Mouse (Mus musculus): ENCODE results near the gene Rec8. TPM values are rescaled to one million over a fixed set of nuclear protein-coding genes. Genes with fewer than 3 reads are reported as not detected.

Rec8 gene
- total RNA-seq, 2 experiments from 2014 or later = 2.2 to 3.7 TPM

- intact Hi-C loops (cut with DNase I) = loop anchor here (1.0 kb wide), 1 partner anchor 114 kb away; no protein-coding TSS in a partner anchor
- peak in 1 of 2 experiments; percentile 34 for DNase-seq (ENCODE audit: low spot score in 2 of 2)
These were observed 11.5 kb downstream of the Rec8 start for GRCm38 (mm10) chr14:55629312-55629711.

GRCm38 (mm10) chr14:55634874-55635522, 17.2 kb downstream of the Rec8 start:
- DNase-seq (ENCODE audit: low spot score in 2 of 2) = peak; percentile 17 to 42
- intact Hi-C loops (cut with DNase I) = loop anchor here (2.0 to 5.0 kb wide), 2 partner anchors 30 to 43 kb away; partner anchors contain the start of genes Psme2 and Rnf31

- peak; percentile 87 to 95 for DNase-seq (ENCODE audit: low spot score in 2 of 2)
- intact Hi-C loops (cut with DNase I) = loop anchor here (2.0 to 5.0 kb wide), 2 partner anchors 31 to 43 kb away; partner anchors contain the start of genes Psme2 and Rnf31
These were observed 17.7 kb downstream of the Rec8 start, which contains the start of gene Ipo4 for GRCm38 (mm10) chr14:55635523-55636007. TSS of gene Ipo4 (minus strand) at chr14:55635957.

- DNase-seq (ENCODE audit: low spot score in 2 of 2) = no peak
- intact Hi-C loops (cut with DNase I) = loop anchor here (5.0 kb wide), 1 partner anchor 45 kb away; the partner anchor contains the start of genes Psme2 and Rnf31
These were observed 20.0 kb downstream of the Rec8 start, which contains the start of gene Gm49378 for GRCm38 (mm10) chr14:55637795-55638194. TSS of gene Gm49378 (minus strand) at chr14:55637895.

GRCm38 (mm10) chr14:55640816-55641215, 23.0 kb downstream of the Rec8 start:
- intact Hi-C loops (cut with DNase I) = no loop called here
- DNase-seq (ENCODE audit: low spot score in 2 of 2) = no peak

GRCm38 (mm10) chr14:55641291-55641690, 23.5 kb downstream of the Rec8 start:
- intact Hi-C loops (cut with DNase I) = no loop called here

GRCm38 (mm10) chr14:55642679-55643059, 24.8 kb downstream of the Rec8 start:
- intact Hi-C loops (cut with DNase I) = no loop called here

More at GRCm38 (mm10) chr14:55641291-55641690, 23.5 kb downstream of the Rec8 start:
- no peak for DNase-seq (ENCODE audit: low spot score in 2 of 2)

GRCm38 (mm10) chr14:55643060-55643907, 25.4 kb downstream of the Rec8 start, which contains the start of gene Tm9sf1:
TSS of gene Tm9sf1 (minus strand) at chr14:55643806.
- peak; percentile 90 to 94 for DNase-seq (ENCODE audit: low spot score in 2 of 2)
- intact Hi-C loops (cut with DNase I) = no loop called here

More at GRCm38 (mm10) chr14:55642679-55643059, 24.8 kb downstream of the Rec8 start:
- DNase-seq (ENCODE audit: low spot score in 2 of 2) = no peak

- intact Hi-C loops (cut with DNase I) = no loop called here
- no peak for DNase-seq (ENCODE audit: low spot score in 2 of 2)
These were observed 26.5 kb downstream of the Rec8 start for GRCm38 (mm10) chr14:55644261-55644888.

- intact Hi-C loops (cut with DNase I) = no loop called here
- DNase-seq (ENCODE audit: low spot score in 2 of 2) = no peak
These were observed 32.0 kb downstream of the Rec8 start, which contains the start of gene Tssk4 for GRCm38 (mm10) chr14:55649884-55650283. TSS of gene Tssk4 (plus strand) at chr14:55650184.

GRCm38 (mm10) chr14:55651528-55651927, 33.7 kb downstream of the Rec8 start:
- DNase-seq (ENCODE audit: low spot score in 2 of 2) = no peak
- intact Hi-C loops (cut with DNase I) = no loop called here

GRCm38 (mm10) chr14:55656935-55657334, 39.1 kb downstream of the Rec8 start:
- intact Hi-C loops (cut with DNase I) = no loop called here
- DNase-seq (ENCODE audit: low spot score in 2 of 2) = no peak

GRCm38 (mm10) chr14:55658011-55658410, 40.2 kb downstream of the Rec8 start:
- DNase-seq (ENCODE audit: low spot score in 2 of 2) = no peak
- intact Hi-C loops (cut with DNase I) = no loop called here

- DNase-seq (ENCODE audit: low spot score in 2 of 2) = peak; percentile 84 to 92
- intact Hi-C loops (cut with DNase I) = no loop called here
These were observed 42.2 kb downstream of the Rec8 start, which contains the start of gene Mdp1 for GRCm38 (mm10) chr14:55659960-55660573. TSS of gene Mdp1 (minus strand) at chr14:55660508.

GRCm38 (mm10) chr14:55660636-55661035, 42.8 kb downstream of the Rec8 start:
- intact Hi-C loops (cut with DNase I) = no loop called here
- no peak for DNase-seq (ENCODE audit: low spot score in 2 of 2)

GRCm38 (mm10) chr14:55671486-55671832, 53.6 kb downstream of the Rec8 start:
- DNase-seq (ENCODE audit: low spot score in 2 of 2) = no peak
- intact Hi-C loops (cut with DNase I) = loop anchor here (10.0 kb wide), 1 partner anchor 223 kb away; no protein-coding TSS in a partner anchor

- intact Hi-C loops (cut with DNase I) = loop anchor here (10.0 kb wide), 1 partner anchor 223 kb away; no protein-coding TSS in a partner anchor
- DNase-seq (ENCODE audit: low spot score in 2 of 2) = peak; percentile 96 to 99
These were observed 54.2 kb downstream of the Rec8 start, which contains the start of the genes Gmpr2 and Nedd8 for GRCm38 (mm10) chr14:55671833-55672740. TSS of gene Gmpr2 (plus strand) at chr14:55671941. TSS of gene Nedd8 (minus strand) at chr14:55672124.

GRCm38 (mm10) chr14:55672741-55673060, 54.9 kb downstream of the Rec8 start:
- DNase-seq (ENCODE audit: low spot score in 2 of 2) = no peak
- intact Hi-C loops (cut with DNase I) = loop anchor here (10.0 kb wide), 1 partner anchor 222 kb away; no protein-coding TSS in a partner anchor

All from left cerebral cortex, postnatal 25 days (tissue).